Mouse (Mus musculus): Measurements from ENCODE around the gene Ncs1.

DNA sequence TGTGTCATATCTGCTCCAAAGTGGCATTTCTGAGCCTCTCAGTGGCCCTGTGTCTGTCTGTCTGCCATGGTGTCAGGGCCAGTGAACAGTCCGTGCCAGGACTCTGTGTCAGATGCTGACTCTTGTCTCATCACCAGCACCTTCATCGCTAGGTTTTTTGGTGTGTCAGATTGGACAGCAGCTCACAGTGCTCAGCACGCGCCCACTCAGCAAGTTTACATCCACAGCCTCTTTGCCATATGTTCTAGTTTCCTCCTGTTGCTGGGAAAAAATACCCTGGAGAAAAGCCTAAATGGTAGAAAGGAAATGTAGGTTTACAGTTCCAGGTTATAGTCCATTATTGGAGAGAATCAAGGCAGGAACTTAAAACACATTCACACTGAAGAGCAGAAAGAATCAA is 47.0 kb upstream of the Ncs1 start:
- no peak for TF ChIP-seq CTCF (conservative IDR thresholded peaks at IDR 0.05; ENCODE audit: low read length)
- no peak for TF ChIP-seq NANOG (IDR thresholded peaks at IDR 0.05; ENCODE audit: borderline replicate concordance, low read length)

Measured in E14TG2a.4 (cell line).